Mouse (Mus musculus) CH12.LX (cell line): ENCODE results near the gene Pfdn6. TPM values are rescaled to one million over a fixed set of nuclear protein-coding genes. Genes with fewer than 3 reads are reported as not detected.

ENCODE experiments used
- DNase-seq: peaks from one replicate; pipeline ENCODE4 v3.0.0-alpha.2; 2013; ENCODE audit errors: extremely low read depth
- H3K27ac ChIP-seq: 2 replicates; pipeline ENCODE4 v1.5.1; 2012; ENCODE audit warnings: low read depth, mild to moderate bottlenecking, control low read depth, moderate library complexity; ENCODE audit not compliant: insufficient read depth
- H3K27me3 ChIP-seq: replicated peaks from 2 replicates; pipeline ENCODE3; 2012; ENCODE audit warnings: inconsistent platforms
- H3K36me3 ChIP-seq, 2 experiments: replicated peaks in 1 of 2; 2 replicates each; pipeline versions ENCODE3 to v1.6.1; 2012; ENCODE audit warnings: inconsistent platforms in 1 of 2, low read length in 1 of 2, mild to moderate bottlenecking in 1 of 2, mixed read lengths in 1 of 2, moderate library complexity in 1 of 2; ENCODE audit not compliant: control insufficient read depth in 1 of 2, insufficient read depth in 1 of 2
- H3K4me1 ChIP-seq, 2 experiments: 2 replicates each; pipeline ENCODE4 v1.6.1; 2012; ENCODE audit warnings: inconsistent platforms in 1 of 2, moderate library complexity in 1 of 2; ENCODE audit not compliant: insufficient read depth in 2 of 2, control insufficient read depth in 1 of 2
- H3K4me2 ChIP-seq: 2 replicates; pipeline ENCODE4 v1.6.1; 2012; ENCODE audit warnings: low read depth, mild to moderate bottlenecking, control low read depth; ENCODE audit not compliant: poor library complexity, insufficient read depth, severe bottlenecking
- H3K4me3 ChIP-seq, 3 experiments: fragments of 150-350 bp in 1 of 3; sonication (generic) in 1 of 3; replicated peaks in 1 of 3; 2 replicates each; pipeline versions ENCODE3 to v1.5.1; 2011 to 2012; ENCODE audit warnings: low read depth in 2 of 3, low read length in 2 of 3, mild to moderate bottlenecking in 2 of 3, moderate library complexity in 2 of 3, control low read depth in 1 of 3, improper control_type of control experiment in 1 of 3, inconsistent platforms in 1 of 3, mixed read lengths in 1 of 3; ENCODE audit not compliant: poor library complexity in 1 of 3
- H3K79me2 ChIP-seq: replicated peaks from 2 replicates; pipeline ENCODE4 v1.6.1; 2012; ENCODE audit warnings: mild to moderate bottlenecking, moderate library complexity; ENCODE audit not compliant: control insufficient read depth, poor library complexity, insufficient read depth, severe bottlenecking; ENCODE audit errors: extremely low read depth
- H3K9ac ChIP-seq: 2 replicates; pipeline ENCODE4 v1.6.1; 2012; ENCODE audit warnings: low read depth, mild to moderate bottlenecking, control low read depth, moderate library complexity; ENCODE audit not compliant: insufficient read depth
- H3K9me3 ChIP-seq: replicated peaks from 2 replicates; pipeline ENCODE3; 2012; ENCODE audit warnings: low read length, inconsistent platforms, mixed read lengths
- BHLHE40 ChIP-seq: IDR thresholded peaks from 2 replicates; pipeline ENCODE4 v1.6.1; 2011; ENCODE audit warnings: mild to moderate bottlenecking, low read depth, low read length, improper control_type of control experiment
- CHD1 ChIP-seq: IDR thresholded peaks from 2 replicates; pipeline ENCODE4 v1.6.1; 2012; ENCODE audit warnings: low read depth, low read length, improper control_type of control experiment, inconsistent platforms
- CHD2 ChIP-seq: IDR thresholded peaks from 2 replicates; pipeline ENCODE4 v1.6.1; 2011; ENCODE audit warnings: low read length, improper control_type of control experiment
- CTCF ChIP-seq, 2 experiments: IDR thresholded peaks in 1 of 2; conservative IDR thresholded peaks in 1 of 2; 2 replicates each; pipeline ENCODE4 v1.5.1; 2011 to 2012; ENCODE audit warnings: low read depth in 2 of 2, low read length in 2 of 2, improper control_type of control experiment in 1 of 2, inconsistent platforms in 1 of 2, mild to moderate bottlenecking in 1 of 2, moderate library complexity in 1 of 2
- E2F4 ChIP-seq: IDR thresholded peaks from 2 replicates; pipeline ENCODE4 v1.6.1; 2011; ENCODE audit warnings: low read depth, low read length, improper control_type of control experiment; ENCODE audit not compliant: insufficient replicate concordance
- ELF1 ChIP-seq: IDR thresholded peaks from 2 replicates; pipeline ENCODE4 v1.6.1; 2014; ENCODE audit warnings: low read depth, mild to moderate bottlenecking, inconsistent platforms, low read length, improper control_type of control experiment
- EP300 ChIP-seq: IDR thresholded peaks from 2 replicates; pipeline ENCODE4 v1.6.1; 2011; ENCODE audit warnings: low read length, improper control_type of control experiment
- ETS1 ChIP-seq: conservative IDR thresholded peaks from 2 replicates; pipeline ENCODE4 v1.6.1; 2012; ENCODE audit warnings: low read depth, mild to moderate bottlenecking, inconsistent platforms, low read length, improper control_type of control experiment, moderate library complexity
- GABPA ChIP-seq: IDR thresholded peaks from 2 replicates; pipeline ENCODE4 v1.6.1; 2012; ENCODE audit warnings: low read depth, low read length, improper control_type of control experiment, inconsistent platforms; ENCODE audit not compliant: insufficient replicate concordance
- HCFC1 ChIP-seq: IDR thresholded peaks from 2 replicates; pipeline ENCODE4 v1.6.1; 2012; ENCODE audit warnings: low read depth, mild to moderate bottlenecking, inconsistent platforms, low read length, improper control_type of control experiment
- IRF4 ChIP-seq: IDR thresholded peaks from 2 replicates; pipeline ENCODE4 v1.6.1; 2014; ENCODE audit warnings: low read depth, mild to moderate bottlenecking, inconsistent platforms, low read length, improper control_type of control experiment
- JUND ChIP-seq: conservative IDR thresholded peaks from 2 replicates; pipeline ENCODE4 v1.6.1; 2011; ENCODE audit warnings: low read depth, low read length, improper control_type of control experiment
- KAT2A ChIP-seq: IDR thresholded peaks from 2 replicates; pipeline ENCODE4 v1.6.1; 2012; ENCODE audit warnings: low read length, improper control_type of control experiment, inconsistent platforms; ENCODE audit not compliant: insufficient replicate concordance
- MAFK ChIP-seq: IDR thresholded peaks from 2 replicates; pipeline ENCODE4 v1.6.1; 2011; ENCODE audit warnings: low read length, improper control_type of control experiment; ENCODE audit not compliant: insufficient replicate concordance
- MAX ChIP-seq: IDR thresholded peaks from 2 replicates; pipeline ENCODE4 v1.6.1; 2011; ENCODE audit warnings: low read length, improper control_type of control experiment
- MAZ ChIP-seq: IDR thresholded peaks from 2 replicates; pipeline ENCODE4 v1.6.1; 2012; ENCODE audit warnings: low read depth, mild to moderate bottlenecking, inconsistent platforms, low read length, improper control_type of control experiment, moderate library complexity
- MEF2A ChIP-seq: IDR thresholded peaks from 2 replicates; pipeline ENCODE4 v1.6.1; 2014; ENCODE audit warnings: low read depth, mild to moderate bottlenecking, inconsistent platforms, low read length, improper control_type of control experiment, borderline replicate concordance
- MXI1 ChIP-seq: IDR thresholded peaks from 2 replicates; pipeline ENCODE4 v1.6.1; 2011; ENCODE audit warnings: mild to moderate bottlenecking, low read depth, low read length, improper control_type of control experiment
- MYC ChIP-seq: IDR thresholded peaks from 2 replicates; pipeline ENCODE4 v1.6.1; 2011; ENCODE audit warnings: low read depth, mild to moderate bottlenecking, improper control_type of control experiment, low read length
- NELFE ChIP-seq: IDR thresholded peaks from 2 replicates; pipeline ENCODE4 v1.6.1; 2011; ENCODE audit warnings: low read depth, low read length, improper control_type of control experiment
- PAX5 ChIP-seq: IDR thresholded peaks from 2 replicates; pipeline ENCODE4 v1.6.1; 2012; ENCODE audit warnings: low read length, inconsistent platforms, mixed read lengths
- POLR2A ChIP-seq: IDR thresholded peaks from 2 replicates; pipeline ENCODE4 v1.6.1; 2011; ENCODE audit warnings: low read depth, mild to moderate bottlenecking, improper control_type of control experiment, low read length
- POLR2AphosphoS2 ChIP-seq: IDR thresholded peaks from 2 replicates; pipeline ENCODE4 v1.6.1; 2011; ENCODE audit warnings: low read depth, low read length, improper control_type of control experiment
- RAD21 ChIP-seq: IDR thresholded peaks from 2 replicates; pipeline ENCODE4 v1.6.1; 2011; ENCODE audit warnings: low read depth, mild to moderate bottlenecking, low read length, improper control_type of control experiment, moderate library complexity
- RCOR1 ChIP-seq: conservative IDR thresholded peaks from 2 replicates; pipeline ENCODE4 v1.6.1; 2012; ENCODE audit warnings: low read depth, mild to moderate bottlenecking, inconsistent platforms, low read length, improper control_type of control experiment
- SIN3A ChIP-seq: IDR thresholded peaks from 2 replicates; pipeline ENCODE4 v1.6.1; 2012; ENCODE audit warnings: low read length, improper control_type of control experiment, inconsistent platforms
- SMC3 ChIP-seq: IDR thresholded peaks from 2 replicates; pipeline ENCODE4 v1.6.1; 2011; ENCODE audit warnings: low read depth, low read length, improper control_type of control experiment
- TBP ChIP-seq: conservative IDR thresholded peaks from 2 replicates; pipeline ENCODE4 v1.6.1; 2011; ENCODE audit warnings: low read depth, low read length, improper control_type of control experiment
- TCF12 ChIP-seq: IDR thresholded peaks from 2 replicates; pipeline ENCODE4 v1.6.1; 2014; ENCODE audit warnings: low read depth, mild to moderate bottlenecking, inconsistent platforms, low read length, improper control_type of control experiment
- UBTF ChIP-seq: IDR thresholded peaks from 2 replicates; pipeline ENCODE4 v1.6.1; 2012; ENCODE audit warnings: low read depth, mild to moderate bottlenecking, inconsistent platforms, low read length, improper control_type of control experiment, moderate library complexity
- USF1 ChIP-seq: IDR thresholded peaks from 2 replicates; pipeline ENCODE4 v1.6.1; 2014; ENCODE audit warnings: low read depth, mild to moderate bottlenecking, inconsistent platforms, low read length, improper control_type of control experiment
- USF2 ChIP-seq: conservative IDR thresholded peaks from 2 replicates; pipeline ENCODE4 v1.6.1; 2011; ENCODE audit warnings: low read depth, low read length, improper control_type of control experiment
- ZC3H11A ChIP-seq: IDR thresholded peaks from 2 replicates; pipeline ENCODE4 v1.6.1; 2012; ENCODE audit warnings: low read depth, mild to moderate bottlenecking, inconsistent platforms, low read length, improper control_type of control experiment
- ZMIZ1 ChIP-seq: IDR thresholded peaks from 2 replicates; pipeline ENCODE4 v1.6.1; 2012; ENCODE audit warnings: low read depth, mild to moderate bottlenecking, inconsistent platforms, low read length, improper control_type of control experiment
- ZNF384 ChIP-seq: IDR thresholded peaks from 2 replicates; pipeline ENCODE4 v1.6.1; 2012; ENCODE audit warnings: low read depth, low read length, improper control_type of control experiment, inconsistent platforms
- dilution Hi-C: fragments of 300-500 bp; cut with MboI; formaldehyde crosslinking; loops from 2 replicates; pipeline ENCODE4 v1.14.3; 2020; ENCODE audit warnings: low sequenced_read_pairs; ENCODE audit not compliant: extremely low pct_unique_long_range_greater_than_20kb, extremely low pct_ligation_motif_present
- in situ Hi-C: fragments of 300-500 bp; cut with MboI; formaldehyde crosslinking; loops from 3 replicates; pipeline ENCODE4 v1.14.3; 2019; ENCODE audit warnings: low sequenced_read_pairs, low pct_ligation_motif_present, low pct_unique_long_range_greater_than_20kb, mixed read lengths
- polyA plus RNA-seq: library from polyadenylated mRNA; unstranded; fragments of >175 nt; gene quantifications from 2 replicates; pipeline ENCODE4 v1.2.1, GENCODE M21; 2012; ENCODE audit warnings: low read depth; ENCODE audit not compliant: insufficient read length
- total RNA-seq, 2 experiments: library from RNA; depleted of rRNA; stranded (reverse); fragments of 300-350 nt in 1 of 2; fragments of >200 nt in 1 of 2; gene quantifications; 2 replicates each; pipeline ENCODE4 v1.2.3; 2012 to 2014

Pfdn6 gene
- total and polyA plus RNA-seq, 3 experiments, result 92.3 to 140 (median 109) TPM

DNA sequence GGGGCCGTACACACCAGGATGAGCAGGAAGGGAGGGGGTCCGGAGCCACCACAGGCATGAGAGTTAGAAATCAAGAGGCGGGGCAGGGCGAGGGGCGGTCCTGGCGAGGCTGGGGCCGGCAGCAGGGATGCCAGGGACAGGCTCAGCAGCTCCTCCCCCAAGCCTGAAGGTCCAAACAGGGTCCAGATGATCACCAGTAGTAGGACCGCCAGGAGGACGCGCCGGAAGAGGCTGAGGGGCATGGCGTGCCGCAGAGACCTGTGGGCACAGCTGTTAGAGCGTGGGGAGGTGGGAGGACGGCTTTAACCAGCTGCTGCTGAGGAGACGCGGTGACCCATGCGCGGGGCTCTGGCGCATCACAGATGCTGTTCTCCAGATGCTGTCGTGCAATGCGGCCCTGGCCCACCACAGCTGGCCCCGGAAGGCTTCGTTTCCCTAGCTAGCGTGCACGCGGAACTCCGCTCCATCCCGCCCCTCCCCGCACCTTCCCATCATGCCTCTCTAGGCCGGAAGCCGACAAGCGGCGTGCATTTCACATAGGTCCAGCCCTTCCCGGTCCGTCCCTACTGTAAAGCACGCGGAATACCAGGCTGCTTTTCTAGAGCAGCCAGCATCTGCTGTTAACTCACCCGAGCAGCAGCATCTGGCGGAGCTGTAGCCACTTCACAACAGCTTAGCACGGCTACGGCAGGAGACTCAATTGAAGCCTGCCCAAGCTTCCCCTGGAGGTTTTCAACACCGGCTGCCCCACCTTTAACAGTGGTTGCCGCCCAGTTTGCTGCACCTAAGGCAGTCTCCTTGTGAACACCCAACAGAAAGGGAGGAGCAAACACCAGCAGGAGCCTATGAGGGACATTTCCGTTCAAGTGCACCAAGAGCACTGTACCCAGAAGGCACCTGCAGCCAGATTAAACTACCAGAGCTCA lies 11.1 kb upstream of the Pfdn6 start, which contains the start of gene B3galt4:
B3galt4 (minus strand) TSS at position 468 of the 926 bp plus-strand sequence.
- Histone ChIP-seq H3K9ac (no peak within 1 kb of the TSS), H3K4me1 (peaks cover 4 to 23% of the 10 kb centered on the region in 2 experiments; a peak in 2 of 4 replicates), H3K79me2 (peaks cover 23% of the 10 kb centered on the region), H3K4me3 (peak within 1 kb of the TSS; percentile 3 to 53 (median 16)), H3K27me3 (no peaks in the 10 kb centered on the region), H3K36me3 (peaks cover 64 to 80% of the 10 kb centered on the region in 2 experiments), H3K4me2 (peak within 1 kb of the TSS; percentile 59), H3K9me3 (no peaks in the 10 kb centered on the region), H3K27ac (peak within 1 kb of the TSS; percentile 83)
- DNase-seq, result peak; percentile 83
- dilution Hi-C loops, result no loop called here
- no peak for TF ChIP-seq CTCF (conservative IDR thresholded peaks at IDR 0.05 in 1 of 2, IDR thresholded peaks at IDR 0.05 in 1 of 2; ENCODE audit: low read depth in 2 of 2, low read length in 2 of 2)
- no peak for TF ChIP-seq ZC3H11A
- TF ChIP-seq CHD2, result 0 out of 2 replicates have a peak, but pooled peaks have one; percentile 79
- TF ChIP-seq MEF2A, result peak; percentile 48; the same call in 1 of the 2 replicates
- TF ChIP-seq KAT2A, result 0 out of 2 replicates have a peak, but pooled peaks have one; percentile 31
- 0 out of 2 replicates have a peak, but pooled peaks have one; percentile 47 for TF ChIP-seq NELFE
- TF ChIP-seq HCFC1, result peak; percentile 70
- peak; percentile 77 for TF ChIP-seq ZMIZ1
- no peak for TF ChIP-seq TBP
- no peak for TF ChIP-seq USF2
- no peak for TF ChIP-seq MAFK
- TF ChIP-seq RCOR1, result no peak
- no peak for TF ChIP-seq IRF4
- TF ChIP-seq POLR2A, result peak; percentile 72
- 0 out of 2 replicates have a peak, but pooled peaks have one; percentile 20 for TF ChIP-seq TCF12
- TF ChIP-seq EP300, result no peak
- TF ChIP-seq SMC3, result no peak
- TF ChIP-seq PAX5, result no peak
- TF ChIP-seq CHD1, result no peak
- no peak for TF ChIP-seq ZNF384
- 0 out of 2 replicates have a peak, but pooled peaks have one; percentile 27 for TF ChIP-seq MYC
- TF ChIP-seq GABPA, result no peak
- no peak for TF ChIP-seq JUND
- no peak for TF ChIP-seq USF1
- no peak for TF ChIP-seq E2F4
- TF ChIP-seq BHLHE40, result 0 out of 2 replicates have a peak, but pooled peaks have one; percentile 26
- TF ChIP-seq MAX, result peak; percentile 78; the same call in 1 of the 2 replicates
- peak; percentile 78 for TF ChIP-seq ELF1
- TF ChIP-seq UBTF, result no peak
- TF ChIP-seq SIN3A, result peak; percentile 40
- TF ChIP-seq MAZ, result 0 out of 2 replicates have a peak, but pooled peaks have one; percentile 54
- peak; percentile 97 for TF ChIP-seq POLR2AphosphoS2
- no peak for TF ChIP-seq ETS1
- no peak for TF ChIP-seq RAD21
- TF ChIP-seq MXI1, result peak; percentile 64; the same call in 1 of the 2 replicates
- in situ Hi-C loops, result no loop called here
